Mouse (Mus musculus): ENCODE results near the gene Otof. TPM values are rescaled to one million over a fixed set of nuclear protein-coding genes. Genes with fewer than 3 reads are reported as not detected.

Otof gene
- polyA plus RNA-seq, 1 experiment, result not detected

Other genes with a start within 250 kb of the Otof start
- gene Selenoi, start 229.4 kb downstream of the Otof start, polyA plus RNA-seq (2012; ENCODE audit: insufficient read depth, insufficient read length, missing spikeins), result 10.4 and 12.5 TPM in 2 replicates
- not detected in 2 replicates for gene Drc1, start 180.5 kb downstream of the Otof start, polyA plus RNA-seq (2012; ENCODE audit: insufficient read depth, insufficient read length, missing spikeins)
- not detected in 2 replicates for gene 1700001C02Rik, start 4.1 kb upstream of the Otof start, polyA plus RNA-seq (2012; ENCODE audit: insufficient read depth, insufficient read length, missing spikeins)
- not detected in 2 replicates for gene Cib4, start 83.9 kb upstream of the Otof start, polyA plus RNA-seq (2012; ENCODE audit: insufficient read depth, insufficient read length, missing spikeins)
- gene Kcnk3, start 126.2 kb upstream of the Otof start, polyA plus RNA-seq (2012; ENCODE audit: insufficient read depth, insufficient read length, missing spikeins), result 118 and 132 TPM in 2 replicates
- 20.9 and 21.8 TPM in 2 replicates for gene Slc35f6, start 186.0 kb upstream of the Otof start, polyA plus RNA-seq (2012; ENCODE audit: insufficient read depth, insufficient read length, missing spikeins)
- 4.2 and 13.7 TPM in 2 replicates for gene Cenpa, start 204.8 kb upstream of the Otof start, polyA plus RNA-seq (2012; ENCODE audit: insufficient read depth, insufficient read length, missing spikeins)
- gene Dpysl5, start 249.6 kb upstream of the Otof start, polyA plus RNA-seq (2012; ENCODE audit: insufficient read depth, insufficient read length, missing spikeins), result not detected in 2 replicates

All from brown adipose tissue, adult 24 weeks (tissue).